9 mouse cellular contexts compared by ENCODE assay signal in the genomic region with DNA sequence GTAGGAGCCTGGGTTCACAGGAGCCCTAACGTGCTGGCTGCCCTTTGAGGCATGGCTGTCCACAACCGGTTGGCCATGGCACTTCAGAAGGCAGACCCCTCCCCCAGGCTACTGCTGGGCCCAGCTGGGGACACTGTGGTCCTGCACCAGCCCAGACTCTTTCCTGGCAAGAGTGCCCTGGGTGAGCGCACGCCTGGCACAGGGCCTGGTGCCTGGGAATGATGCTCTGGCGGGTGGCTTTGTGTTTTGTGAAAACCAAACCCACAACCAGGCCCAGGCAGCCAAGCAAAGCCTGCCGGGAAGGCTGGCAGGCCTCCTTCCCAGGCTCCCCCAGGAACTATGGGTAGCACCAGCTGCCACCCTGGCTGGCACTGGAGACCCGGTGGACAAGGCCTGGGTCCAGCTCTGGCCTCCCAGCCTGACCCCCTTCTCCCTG.
DNase-seq lines count a peak whose midpoint lies in the region; ATAC-seq and TF ChIP-seq lines count a peak whose summit lies in the region.
"Had no signal": no experiment of that assay in that cellular context is flagged by ENCODE, and none has a peak within 500 bp of the region (broad histone marks: within the 10 kb centered on the region; RNA-seq: fewer than 3 reads in every experiment).

No protein-coding gene starts in this region.

- H3K36me3 ChIP-seq in hindbrain, postnatal 0 days (ENCODE audit: insufficient read depth, low read length), result no peaks in the 10 kb centered on the region
- H3K36me3 ChIP-seq in midbrain, embryonic 12.5 days, result no peaks in the 10 kb centered on the region
- H3K36me3 ChIP-seq: limb, embryonic 13.5 days had no signal

- peak overlapping the region; percentile 33 for H3K9ac ChIP-seq in hindbrain, postnatal 0 days (replicated peaks; ENCODE audit: low read length)
- H3K9ac ChIP-seq in midbrain, embryonic 12.5 days (replicated peaks), result no peak overlapping the region

- no peak for TF ChIP-seq CTCF in hindbrain, postnatal 0 days (IDR thresholded peaks at IDR 0.05; ENCODE audit: low read depth)

- ATAC-seq in hindbrain, postnatal 0 days, result peak; percentile 96
- ATAC-seq in midbrain, embryonic 12.5 days (ENCODE audit: low FRiP score, low read depth), result 0 out of 2 replicates have a peak, but pooled peaks have one; percentile 34

- peak; percentile 26 for DNase-seq in adrenal gland, postnatal 10 days
- DNase-seq in adrenal gland, postnatal 36 days, result no peak
- peak; percentile 92 for DNase-seq in cerebellum, adult 11-12 months
- peak; percentile 76 to 87 for DNase-seq in frontal cortex, postnatal 36 days (ENCODE audit: low spot score in 2 of 2)
- DNase-seq in hindbrain, postnatal 0 days (ENCODE audit: low spot score), result peak; percentile 93
- DNase-seq in urinary bladder, postnatal 25 days (ENCODE audit: low spot score), result no peak
- no peak for DNase-seq in B cell, adult 2 months

- H3K27ac ChIP-seq in hindbrain, postnatal 0 days, result peak overlapping the region; percentile 88
- H3K27ac ChIP-seq in midbrain, embryonic 12.5 days (replicated peaks), result peak overlapping the region; percentile 79
- H3K27ac ChIP-seq: limb, embryonic 13.5 days had no signal

- H3K4me3 ChIP-seq in hindbrain, postnatal 0 days (ENCODE audit: low read length), result no peak overlapping the region
- H3K4me3 ChIP-seq in midbrain, embryonic 12.5 days, result no peak overlapping the region
- H3K4me3 ChIP-seq: limb, embryonic 13.5 days had no signal

- no peaks in the 10 kb centered on the region for H3K9me3 ChIP-seq in hindbrain, postnatal 0 days (ENCODE audit: low read length)
- no peaks in the 10 kb centered on the region for H3K9me3 ChIP-seq in midbrain, embryonic 12.5 days
- H3K9me3 ChIP-seq: limb, embryonic 13.5 days had no signal

- WGBS in hindbrain, postnatal 0 days, result 32% methylated on average over 7 of the region's 7 CpGs
- 57% methylated on average over 7 of the region's 7 CpGs for WGBS in midbrain, embryonic 12.5 days

- H3K27me3 ChIP-seq in hindbrain, postnatal 0 days (ENCODE audit: insufficient read depth, low read length), result no peaks in the 10 kb centered on the region
- H3K27me3 ChIP-seq in midbrain, embryonic 12.5 days, result no peaks in the 10 kb centered on the region
- H3K27me3 ChIP-seq: limb, embryonic 13.5 days had no signal

- peak overlapping the region; percentile 29; the same call in 1 of the 2 replicates for H3K4me2 ChIP-seq in hindbrain, postnatal 0 days (ENCODE audit: low read depth, low read length)
- H3K4me2 ChIP-seq in midbrain, embryonic 12.5 days (replicated peaks), result no peak overlapping the region

- peaks cover 21% of the 10 kb centered on the region for H3K4me1 ChIP-seq in hindbrain, postnatal 0 days (ENCODE audit: insufficient read depth, low read length)
- H3K4me1 ChIP-seq in midbrain, embryonic 12.5 days, result peaks cover 28% of the 10 kb centered on the region

Comparison
In these comparisons a context has a peak if more than half of its experiments do, and no peak if none do; other contexts are left out.
1. DNase-seq: peak in adrenal gland, postnatal 10 days (single experiment), cerebellum, adult 11-12 months (single experiment), frontal cortex, postnatal 36 days (2 of 2) and hindbrain, postnatal 0 days (single experiment); none in adrenal gland, postnatal 36 days (0 of 2), urinary bladder, postnatal 25 days (single experiment) and B cell, adult 2 months (0 of 2).